Mouse (Mus musculus) regulatory T cell (primary cell): ENCODE data around the gene Adamts20.
"Not testable (repeated sequence)": the region's sequence is repeated elsewhere in the genome, so short reads cannot be mapped to it uniquely, and the experiment has no call there.

Experiments
- in situ Hi-C: fragments of 300-600 bp; cut with MboI, MseI; formaldehyde crosslinking; loops from one replicate; pipeline ENCODE4 v1.15.1; 2025; ENCODE audit warnings: high pct_unique_total_duplicates

The Adamts20 gene

DNA sequence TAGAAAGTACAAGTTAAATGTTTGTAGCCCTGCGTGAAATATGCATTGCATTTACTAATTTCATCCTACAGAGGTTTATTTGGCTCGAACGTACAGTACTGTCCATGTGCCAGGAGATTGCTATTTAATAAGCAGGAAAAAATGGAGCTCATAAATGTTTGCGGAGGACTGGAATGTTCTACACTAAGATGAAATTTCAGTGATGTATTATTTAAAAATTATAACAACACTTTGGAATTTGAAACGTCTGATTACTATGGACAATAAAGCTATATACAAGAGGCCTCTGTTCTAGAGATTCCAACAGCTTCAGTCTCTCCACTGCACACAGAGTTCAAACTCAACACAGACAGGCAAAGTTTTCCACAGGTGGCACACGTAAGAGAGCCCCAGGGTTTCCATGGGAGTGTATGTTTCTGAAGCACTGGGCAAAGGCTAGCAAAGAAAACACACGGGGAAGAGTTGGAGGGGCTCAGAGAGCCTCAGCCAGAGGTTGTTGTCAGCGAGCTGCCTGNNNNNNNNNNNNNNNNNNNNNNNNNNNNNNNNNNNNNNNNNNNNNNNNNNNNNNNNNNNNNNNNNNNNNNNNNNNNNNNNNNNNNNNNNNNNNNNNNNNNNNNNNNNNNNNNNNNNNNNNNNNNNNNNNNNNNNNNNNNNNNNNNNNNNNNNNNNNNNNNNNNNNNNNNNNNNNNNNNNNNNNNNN is 20.6 kb downstream of the Adamts20 start:
- in situ Hi-C loops, result no loop called here

DNA sequence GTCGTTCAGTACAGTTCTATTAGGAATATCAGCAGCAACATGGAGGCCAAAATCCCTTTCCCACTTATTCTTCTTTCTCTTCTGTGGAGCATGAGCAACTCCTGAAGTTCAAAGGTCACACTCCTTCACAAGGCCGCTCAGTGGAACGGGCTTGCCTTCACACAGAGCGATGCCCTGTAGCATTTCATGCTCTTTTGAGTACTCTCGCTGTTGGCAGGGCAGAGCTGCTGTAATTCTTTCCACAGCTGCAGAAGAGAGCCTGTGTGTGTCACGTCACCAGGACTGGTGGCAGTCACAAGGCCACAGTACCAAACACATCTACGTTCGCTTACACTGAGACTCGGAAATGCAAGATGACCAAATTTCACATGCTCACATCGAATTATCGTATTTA is 21.2 kb downstream of the Adamts20 start:
- in situ Hi-C loops, result no loop called here

DNA sequence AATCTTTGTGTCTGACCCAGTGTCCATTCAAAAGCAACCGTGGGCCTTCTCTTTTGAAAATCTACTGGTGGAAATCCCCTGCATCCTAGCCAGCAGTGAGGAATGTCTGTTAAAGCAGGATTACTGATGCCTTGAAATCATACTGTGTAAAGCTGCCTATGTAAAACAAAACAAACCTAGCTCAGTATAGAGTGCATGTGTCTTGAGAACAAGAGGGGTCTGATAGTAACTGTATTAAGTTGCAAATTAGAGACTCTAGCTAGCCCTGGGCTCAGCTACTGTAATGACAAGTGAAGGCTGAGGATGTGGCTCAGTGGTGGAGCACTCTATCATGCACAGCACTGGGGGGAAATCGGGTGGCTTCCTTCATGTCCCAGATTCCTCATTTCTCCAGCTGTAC is 22.2 kb downstream of the Adamts20 start:
- in situ Hi-C loops, result no loop called here

DNA sequence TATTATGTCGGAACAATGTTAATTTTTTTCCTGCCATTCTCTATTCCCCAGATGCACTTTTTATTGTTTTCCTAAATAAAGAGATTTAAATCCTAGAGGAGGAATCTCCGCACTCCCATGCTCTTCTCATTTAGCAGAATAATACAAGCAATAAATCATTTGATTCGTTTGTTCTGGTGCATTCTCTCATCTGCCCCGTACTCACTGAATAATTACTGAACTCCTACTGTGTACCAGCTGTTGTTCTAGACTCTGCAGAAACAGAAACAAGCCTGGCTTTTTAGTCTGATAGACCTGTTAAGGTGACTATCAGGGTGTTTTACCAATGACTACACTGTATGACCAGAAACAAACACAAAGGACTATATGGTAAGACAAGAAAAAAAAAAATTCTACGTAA is 29.7 kb downstream of the Adamts20 start:
- in situ Hi-C loops, result no loop called here

DNA sequence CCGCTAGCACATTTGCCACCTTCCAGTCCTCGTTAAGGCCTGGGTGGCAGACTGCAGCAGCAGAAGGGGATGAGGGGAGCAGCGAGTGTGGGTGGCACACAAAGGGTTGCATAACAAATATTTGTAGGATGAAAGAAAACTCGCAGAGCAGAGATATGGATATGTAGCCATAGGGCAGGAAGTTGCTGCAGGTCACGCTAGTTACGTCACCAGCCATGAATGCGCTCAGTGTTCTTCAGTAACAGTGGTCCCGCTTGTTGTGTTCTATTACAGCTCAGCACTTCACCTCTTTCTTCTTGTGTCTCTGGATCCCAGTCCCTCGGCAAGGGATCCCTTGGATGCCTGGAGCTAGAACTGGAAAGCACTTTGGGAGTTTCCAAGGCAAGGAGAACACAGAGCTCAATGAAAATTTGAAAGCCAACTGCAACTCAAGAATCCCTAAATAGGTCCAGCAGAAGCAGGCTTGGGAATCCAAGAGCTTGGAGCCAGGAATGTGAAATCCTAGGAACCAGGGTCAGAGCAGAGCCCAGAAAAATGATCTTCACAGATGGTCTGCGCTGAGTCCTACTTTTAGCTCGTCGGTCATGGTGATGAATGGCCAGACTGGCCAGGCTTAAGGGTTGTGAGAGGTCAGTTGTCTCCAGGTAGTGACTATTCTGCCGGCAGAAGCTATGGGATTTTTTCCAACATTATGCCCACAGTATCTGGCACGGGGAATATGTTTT is 34.4 kb downstream of the Adamts20 start:
- in situ Hi-C loops, result no loop called here

DNA sequence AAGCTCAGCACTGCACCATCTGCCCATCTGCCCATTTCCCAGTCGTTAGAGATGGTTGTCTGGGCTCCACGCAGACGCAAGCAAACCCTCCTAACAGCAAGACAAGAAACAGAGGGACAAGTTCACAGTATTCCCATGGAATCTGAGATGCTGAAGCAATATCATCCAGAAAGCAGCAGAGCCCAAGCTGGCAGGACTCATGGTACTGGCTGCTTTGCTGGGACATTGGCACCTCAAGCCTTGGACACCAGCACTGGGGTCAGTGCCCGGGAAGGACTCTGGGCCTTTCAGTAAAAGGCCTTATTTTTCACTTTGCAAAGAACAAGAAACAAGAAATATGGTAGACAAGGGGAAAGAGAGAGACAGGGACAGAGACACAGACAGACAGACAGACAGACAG is 36.5 kb downstream of the Adamts20 start:
- in situ Hi-C loops, result no loop called here

DNA sequence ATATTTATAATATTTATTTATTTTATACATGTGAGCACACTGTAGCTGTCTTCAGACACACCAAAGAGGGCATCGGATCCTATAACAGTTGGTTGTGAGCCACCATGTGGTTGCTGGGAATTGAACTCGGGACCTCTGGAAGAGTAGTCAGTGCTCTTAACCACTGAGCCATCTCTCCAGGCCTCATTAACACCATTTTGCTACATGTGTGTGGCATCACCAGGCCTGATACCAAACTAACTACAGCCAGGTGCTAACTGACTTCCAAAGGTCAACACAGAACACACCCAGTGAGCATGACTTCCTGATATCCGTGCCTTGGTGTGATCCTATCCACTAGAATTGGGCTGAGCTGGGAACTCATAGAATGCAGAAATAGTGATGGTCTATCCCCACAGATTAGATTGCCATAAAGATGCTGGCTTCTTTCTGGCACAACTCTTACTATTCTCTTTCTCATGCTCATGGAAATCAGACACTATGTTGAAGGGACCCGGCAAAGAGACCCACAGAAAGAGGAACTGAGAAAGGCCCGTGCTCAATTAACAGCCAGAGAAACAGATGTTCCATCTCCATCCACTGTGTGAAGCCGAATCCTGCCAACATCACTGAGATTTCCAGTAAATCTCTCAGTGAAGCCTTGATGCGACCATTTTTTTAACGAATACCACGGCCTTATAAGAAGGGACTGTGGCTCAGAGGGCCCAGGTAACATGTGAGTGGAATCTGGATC is 37.6 kb downstream of the Adamts20 start:
- in situ Hi-C loops, result no loop called here

DNA sequence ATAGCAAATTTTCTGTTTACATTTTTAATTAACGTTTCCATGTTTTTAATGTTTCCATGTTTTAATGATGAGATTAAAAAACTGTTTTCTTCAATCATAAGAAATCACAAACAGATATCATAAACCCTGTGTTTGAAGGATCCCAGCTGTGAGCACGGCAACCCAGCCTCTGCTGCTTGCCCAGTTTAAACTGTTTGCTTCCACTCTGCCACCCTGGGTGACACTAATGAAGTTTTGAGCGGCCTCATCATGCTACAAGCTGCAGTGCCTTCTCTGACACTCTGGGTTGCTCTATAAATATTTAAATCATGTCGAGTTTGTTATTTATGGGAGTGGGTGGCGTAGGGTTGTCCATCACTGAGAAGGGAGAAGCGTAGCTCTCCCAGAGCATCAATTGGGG is 44.7 kb downstream of the Adamts20 start:
- in situ Hi-C loops, result no loop called here

DNA sequence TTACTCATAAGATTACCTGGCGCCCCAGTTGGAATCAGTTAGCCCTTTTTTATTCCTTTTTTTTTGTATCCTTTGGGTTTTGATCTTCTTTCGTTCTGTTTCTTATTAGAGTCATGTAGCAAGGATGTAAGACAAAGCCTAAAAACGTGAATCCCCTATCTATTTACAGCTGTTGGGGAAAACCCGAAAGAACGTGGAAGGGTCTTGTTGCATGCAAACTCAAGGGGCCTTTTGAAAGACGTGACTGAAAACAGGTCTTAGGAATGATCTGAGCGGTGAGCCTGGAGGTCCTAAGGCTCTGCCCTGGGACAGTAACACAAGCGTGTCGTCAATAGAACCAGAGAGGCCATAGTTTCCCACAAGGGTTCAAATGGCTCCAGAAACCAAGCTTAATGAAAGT is 46.1 kb downstream of the Adamts20 start:
- in situ Hi-C loops, result no loop called here

DNA sequence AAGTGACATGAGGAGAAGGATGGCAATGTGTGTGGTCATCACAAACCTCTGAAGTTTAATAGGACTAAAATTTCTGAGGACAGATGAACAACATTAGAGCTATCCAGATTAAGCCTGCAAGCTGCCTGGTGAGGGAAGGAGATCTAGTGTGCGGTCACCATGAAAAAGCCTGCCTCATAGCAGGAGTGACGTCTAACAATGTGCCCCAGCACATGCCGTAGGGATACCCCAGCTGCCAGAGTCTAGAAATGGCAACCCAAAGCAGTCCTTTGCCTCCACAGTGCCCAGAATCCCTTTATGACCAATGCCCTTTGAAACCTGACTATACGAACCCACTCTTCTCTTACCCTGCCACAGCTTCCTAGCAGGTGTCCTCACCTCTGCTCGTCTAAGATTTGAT is 46.8 kb downstream of the Adamts20 start:
- in situ Hi-C loops, result no loop called here

DNA sequence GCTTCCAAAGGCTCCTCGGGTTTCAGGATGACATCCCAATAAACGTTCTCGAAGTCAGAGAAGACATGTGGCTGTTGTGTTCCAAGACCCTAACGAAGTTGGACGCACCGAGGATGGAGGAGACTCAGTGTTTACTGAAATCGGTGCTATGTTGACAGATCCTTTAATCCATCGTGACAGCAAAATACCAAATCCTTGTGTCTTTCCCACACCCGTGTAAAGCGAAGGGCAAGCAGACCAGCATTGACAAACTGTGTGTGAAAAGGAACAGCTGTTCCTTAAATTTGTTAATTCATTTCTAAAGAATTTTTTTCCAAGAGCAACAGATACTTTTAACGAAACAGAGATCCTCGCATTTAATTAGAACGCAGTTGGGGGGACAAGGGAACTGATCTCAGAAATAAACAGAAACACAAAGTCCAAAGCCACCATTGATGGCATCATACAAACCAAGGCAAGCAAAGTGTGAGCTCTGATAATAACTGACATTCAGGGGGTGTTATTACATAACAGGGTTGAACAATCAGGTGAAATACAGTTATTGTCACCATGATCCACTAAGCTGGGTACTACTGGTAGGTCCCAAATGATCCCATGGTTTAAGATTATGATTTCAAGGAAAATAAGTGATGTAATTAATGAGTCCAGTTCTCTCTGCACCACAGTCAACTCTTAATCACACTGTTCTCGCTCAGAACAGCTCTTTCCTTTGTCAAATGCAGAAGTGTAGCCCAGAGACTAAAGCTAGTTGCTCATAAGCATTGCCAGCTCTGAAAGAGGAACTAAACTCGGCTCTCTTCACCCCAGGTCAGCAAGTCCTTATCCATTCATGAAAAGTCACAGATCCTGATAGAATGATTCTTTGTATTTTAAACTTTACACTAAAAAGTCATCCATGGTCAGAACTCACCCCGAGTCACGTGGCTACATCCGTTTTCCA is 47.7 kb downstream of the Adamts20 start:
- in situ Hi-C loops, result no loop called here

DNA sequence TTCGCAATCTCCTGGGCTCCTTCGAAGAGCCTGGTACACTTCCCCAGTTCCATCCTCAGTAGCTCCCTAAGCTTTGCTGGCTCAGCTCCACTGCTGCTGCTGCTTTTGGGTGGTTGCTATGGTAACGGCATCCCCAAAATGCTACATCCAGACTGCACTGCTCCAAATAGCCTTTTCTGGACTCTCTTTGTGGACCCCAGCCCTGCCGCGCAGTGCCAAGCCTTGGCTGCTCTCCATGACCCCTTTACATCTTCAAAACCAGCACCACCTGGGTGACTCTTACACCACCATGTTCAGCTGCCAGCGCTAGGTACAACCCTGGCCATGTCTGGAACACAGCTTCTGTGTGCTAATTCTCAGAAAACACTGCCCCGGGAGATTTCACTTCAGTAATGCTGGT is 55.4 kb downstream of the Adamts20 start:
- in situ Hi-C loops, result no loop called here

DNA sequence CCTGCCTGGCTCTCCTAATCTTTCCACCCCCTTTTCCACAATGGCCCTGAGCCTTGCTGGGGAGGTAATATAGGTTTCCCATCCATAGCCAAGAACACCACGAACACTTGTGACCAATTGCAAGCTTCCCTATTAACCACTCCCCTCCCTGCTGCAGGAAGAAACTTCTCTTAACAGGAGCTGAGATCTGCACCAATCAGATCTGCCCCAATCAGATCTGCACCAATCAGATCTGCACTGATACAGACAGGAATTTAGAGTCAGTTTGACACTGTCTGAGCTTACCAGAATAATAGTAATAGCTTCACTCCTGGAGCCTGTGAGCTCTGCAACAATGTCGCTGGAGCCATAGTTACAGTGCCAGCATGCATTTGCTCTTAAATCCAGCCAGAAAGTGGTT is 58.9 kb downstream of the Adamts20 start:
- in situ Hi-C loops, result no loop called here

DNA sequence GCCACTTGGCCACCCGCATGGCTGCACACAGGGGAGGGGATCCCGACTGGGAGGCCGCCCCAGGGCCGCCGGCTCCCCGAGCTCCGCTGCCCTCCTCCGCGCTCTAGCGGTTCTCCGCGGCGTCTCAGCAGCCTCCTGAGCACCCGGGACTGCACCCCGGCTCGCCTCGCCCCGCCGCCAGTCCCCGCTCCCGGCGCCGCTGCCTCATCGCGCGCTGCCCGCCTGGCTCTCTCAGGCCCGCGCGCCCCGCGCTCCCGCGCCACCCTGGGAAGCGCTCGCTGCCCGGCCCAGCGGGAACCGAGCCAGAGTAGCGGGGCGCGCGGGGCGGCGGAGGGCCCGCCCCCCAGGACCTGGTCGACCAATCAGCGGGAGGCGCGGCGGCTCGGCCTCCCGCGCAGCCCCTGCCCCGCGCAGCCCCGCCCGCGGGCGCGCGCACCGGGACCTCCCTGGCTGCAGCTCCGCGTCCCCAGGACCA is 61.1 kb downstream of the Adamts20 start:
- in situ Hi-C loops, result no loop called here

DNA sequence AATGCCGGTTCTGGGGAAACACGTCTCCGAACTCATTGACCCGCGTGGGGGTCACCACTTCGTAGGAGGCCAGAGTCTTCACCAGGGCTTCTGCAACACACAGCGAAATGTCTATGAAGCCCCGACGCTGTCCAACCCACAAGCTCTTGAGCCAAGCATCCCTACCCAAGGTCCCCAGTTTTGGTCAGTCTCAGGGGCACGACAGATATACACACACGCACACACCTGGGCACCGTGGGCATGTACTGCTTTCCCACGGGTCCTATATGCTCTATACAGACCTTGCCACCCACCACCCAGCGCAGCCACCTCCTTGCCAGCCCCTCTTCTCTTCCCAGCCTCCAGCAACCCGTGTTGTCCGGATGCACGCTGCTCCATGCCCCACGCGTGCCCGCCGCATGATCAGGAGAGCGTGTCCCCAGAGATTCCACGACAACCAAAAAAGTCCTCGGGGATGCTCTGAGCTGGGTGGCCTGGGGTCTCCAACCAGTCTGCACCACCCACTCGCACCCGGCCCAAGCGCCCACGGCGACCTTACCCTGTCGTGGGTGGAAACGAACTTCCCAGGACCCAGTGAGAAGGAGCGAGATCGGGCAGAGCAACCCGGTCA is 61.7 kb downstream of the Adamts20 start:
- in situ Hi-C loops, result no loop called here

DNA sequence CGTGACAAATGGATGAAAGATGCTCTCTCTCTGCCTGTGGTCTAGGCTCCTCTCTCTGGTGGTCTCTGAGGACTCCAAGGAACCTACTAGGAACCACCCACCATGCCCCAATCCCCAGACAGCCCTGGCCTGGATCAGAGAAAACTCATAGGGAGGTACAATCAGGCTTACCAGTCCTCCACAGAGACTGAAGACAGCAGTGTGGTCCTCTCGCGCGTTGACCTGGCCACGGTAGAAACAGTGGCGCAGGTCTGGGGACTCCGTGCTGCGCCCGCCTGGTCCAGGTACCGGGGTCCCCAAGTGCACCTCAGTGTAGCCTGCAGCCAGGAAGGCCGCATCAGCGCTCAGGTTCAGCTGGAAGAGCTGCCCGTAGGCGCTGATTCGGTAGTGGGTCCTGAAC is 62.2 kb downstream of the Adamts20 start:
- in situ Hi-C loops, result no loop called here

DNA sequence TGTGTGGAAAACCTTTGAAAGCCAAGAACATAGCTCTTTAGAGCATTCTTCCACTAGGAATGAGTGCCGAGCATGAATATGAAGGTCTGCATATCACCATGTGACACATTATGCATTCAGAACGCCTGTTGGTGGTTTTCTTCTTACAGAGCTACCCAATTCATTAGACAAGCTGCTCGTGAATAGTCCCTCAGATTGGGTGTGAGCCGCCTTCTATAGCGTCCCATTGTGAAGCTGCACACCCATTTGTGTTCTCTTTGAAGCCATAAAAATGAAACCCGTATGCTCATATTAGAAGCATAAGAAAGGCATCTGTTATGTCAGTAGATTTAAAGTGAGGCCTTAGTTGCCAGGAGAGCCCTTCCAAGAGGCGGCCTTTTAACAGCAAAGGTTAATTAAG is 72.5 kb downstream of the Adamts20 start:
- in situ Hi-C loops, result no loop called here

DNA sequence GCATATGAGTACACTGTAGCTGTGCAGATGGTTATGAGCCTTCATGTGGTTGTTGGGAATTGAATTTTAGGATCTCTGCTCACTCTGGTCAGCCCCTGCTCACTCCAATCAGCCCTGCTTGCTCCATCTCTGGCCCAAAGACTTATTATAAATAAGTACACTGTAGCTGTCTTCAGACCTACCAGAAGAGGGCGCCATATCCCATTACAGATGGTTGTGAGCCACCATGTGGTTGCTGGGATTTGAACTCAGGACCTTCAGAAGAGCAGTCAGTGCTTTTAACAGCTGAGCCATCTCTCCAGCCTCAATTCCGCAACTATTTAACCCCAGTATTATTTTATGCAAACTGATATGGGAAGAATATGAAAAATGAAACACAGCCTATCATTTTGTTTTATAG is 75.1 kb downstream of the Adamts20 start:
- in situ Hi-C loops, result not testable (repeated sequence)

DNA sequence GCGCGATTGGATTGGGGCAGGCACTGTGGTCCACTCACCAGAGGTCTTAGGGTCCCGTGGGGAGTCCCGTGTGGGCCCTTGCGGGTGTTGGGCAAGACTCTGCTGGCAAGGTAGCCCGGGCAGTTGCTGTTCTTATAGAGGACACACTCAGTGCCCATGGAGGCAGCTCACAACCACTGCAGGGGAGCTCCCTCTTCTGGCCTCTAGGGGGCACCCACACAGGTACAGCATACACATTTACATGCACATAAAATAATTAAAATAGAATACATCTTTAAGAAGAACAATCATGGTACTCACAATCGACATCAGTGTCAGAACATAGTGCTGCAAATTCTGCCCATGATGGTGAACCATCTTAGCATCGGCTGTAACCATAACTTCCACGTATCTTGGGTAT is 85.8 kb downstream of the Adamts20 start:
- in situ Hi-C loops, result no loop called here

DNA sequence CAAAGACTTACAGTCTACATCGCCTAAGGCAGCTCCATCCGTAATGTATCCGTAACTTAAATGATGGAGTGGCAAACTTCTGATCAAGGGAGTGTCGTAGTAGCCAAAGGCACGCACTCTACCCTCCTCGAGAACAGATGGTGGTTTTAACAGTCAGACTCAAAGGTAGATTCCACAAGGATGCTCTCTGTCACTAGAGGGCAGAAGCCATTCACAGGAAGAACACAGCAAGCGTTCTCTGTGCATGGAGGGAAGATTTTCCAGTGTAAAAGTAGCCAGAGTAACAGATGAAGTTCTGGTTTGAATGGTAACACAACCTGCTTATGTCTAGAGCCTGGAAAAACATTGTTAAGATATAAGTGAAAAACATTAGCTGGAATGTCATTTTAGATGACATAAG is 92.7 kb downstream of the Adamts20 start:
- in situ Hi-C loops, result no loop called here

DNA sequence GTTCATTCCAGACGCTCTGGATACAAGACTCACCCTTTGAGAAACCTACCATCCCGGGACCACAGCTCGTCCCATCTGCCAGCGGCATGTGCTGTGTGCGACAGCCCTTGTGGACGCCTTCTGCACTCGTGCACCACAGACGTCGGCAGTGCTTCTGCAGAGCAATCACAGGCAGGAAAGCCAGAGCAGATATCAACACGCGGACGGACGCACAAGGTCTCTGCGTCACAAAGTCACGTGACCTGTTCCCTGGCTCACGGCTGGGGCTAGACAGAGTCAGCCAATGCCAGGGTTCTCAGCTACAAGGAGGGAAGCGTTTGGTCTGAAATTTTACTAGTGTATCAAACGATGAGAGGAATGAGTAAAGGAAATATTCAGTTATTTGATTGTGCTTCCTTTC is 116.2 kb downstream of the Adamts20 start:
- in situ Hi-C loops, result no loop called here
